Mouse (Mus musculus) thymus, postnatal 36 days (tissue): ENCODE measurements around the gene Sf3a2.
"Not testable (repeated sequence)": the region's sequence is repeated elsewhere in the genome, so short reads cannot be mapped to it uniquely, and the experiment has no call there.

Source experiments
- DNase-seq, 2 experiments: peaks; one replicate each; pipeline ENCODE4 v3.0.0; 2022; ENCODE audit warnings: mixed read lengths in 2 of 2

Gene Sf3a2

DNA sequence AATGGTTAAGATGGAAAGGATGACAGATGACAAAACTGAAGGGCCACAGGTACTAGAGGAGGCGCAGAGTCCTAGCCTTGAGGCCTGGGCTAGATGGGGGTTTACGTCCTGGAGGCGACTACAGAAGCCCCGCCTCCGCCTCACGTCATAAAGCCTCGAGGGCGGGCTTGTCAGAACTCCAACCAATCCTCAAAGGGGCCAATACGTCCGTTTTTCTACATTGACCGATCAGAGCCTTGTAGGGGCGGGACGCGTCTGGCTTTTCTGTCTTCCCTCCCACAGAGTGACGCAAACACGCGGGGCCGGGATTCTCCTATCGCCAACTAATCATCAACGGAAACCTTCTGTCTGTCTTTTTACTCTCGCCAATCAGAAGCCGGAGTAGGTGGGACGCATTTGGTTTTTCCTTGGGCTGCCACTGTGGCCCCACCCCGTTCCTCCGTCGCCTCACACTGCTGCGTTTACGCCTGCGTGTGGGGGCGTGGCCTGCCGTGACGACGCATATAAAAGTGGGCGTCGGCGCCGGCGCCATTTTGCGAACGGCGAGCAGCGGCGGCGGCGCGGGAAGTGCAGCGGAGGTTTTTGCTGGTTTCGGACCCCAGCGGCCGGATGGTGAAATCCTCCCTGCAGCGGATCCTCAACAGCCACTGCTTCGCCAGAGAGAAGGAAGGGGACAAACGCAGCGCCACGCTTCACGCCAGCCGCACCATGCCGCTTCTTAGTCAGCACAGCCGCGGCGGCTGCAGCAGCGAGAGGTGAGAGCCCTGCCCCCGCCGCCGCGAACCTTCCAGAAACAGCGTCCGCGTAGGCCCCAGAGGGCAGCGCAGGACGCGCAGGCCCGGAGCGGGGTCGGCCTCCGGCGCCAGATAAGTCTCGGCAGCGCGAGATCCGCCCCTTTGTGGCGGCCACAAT is 28.4 kb downstream of the Sf3a2 start, which contains the start of gene Oaz1:
Gene Oaz1, plus strand, starts transcription at position 506 of the 912 bp plus-strand sequence.
- peak; percentile 96 to 99 for DNase-seq

DNA sequence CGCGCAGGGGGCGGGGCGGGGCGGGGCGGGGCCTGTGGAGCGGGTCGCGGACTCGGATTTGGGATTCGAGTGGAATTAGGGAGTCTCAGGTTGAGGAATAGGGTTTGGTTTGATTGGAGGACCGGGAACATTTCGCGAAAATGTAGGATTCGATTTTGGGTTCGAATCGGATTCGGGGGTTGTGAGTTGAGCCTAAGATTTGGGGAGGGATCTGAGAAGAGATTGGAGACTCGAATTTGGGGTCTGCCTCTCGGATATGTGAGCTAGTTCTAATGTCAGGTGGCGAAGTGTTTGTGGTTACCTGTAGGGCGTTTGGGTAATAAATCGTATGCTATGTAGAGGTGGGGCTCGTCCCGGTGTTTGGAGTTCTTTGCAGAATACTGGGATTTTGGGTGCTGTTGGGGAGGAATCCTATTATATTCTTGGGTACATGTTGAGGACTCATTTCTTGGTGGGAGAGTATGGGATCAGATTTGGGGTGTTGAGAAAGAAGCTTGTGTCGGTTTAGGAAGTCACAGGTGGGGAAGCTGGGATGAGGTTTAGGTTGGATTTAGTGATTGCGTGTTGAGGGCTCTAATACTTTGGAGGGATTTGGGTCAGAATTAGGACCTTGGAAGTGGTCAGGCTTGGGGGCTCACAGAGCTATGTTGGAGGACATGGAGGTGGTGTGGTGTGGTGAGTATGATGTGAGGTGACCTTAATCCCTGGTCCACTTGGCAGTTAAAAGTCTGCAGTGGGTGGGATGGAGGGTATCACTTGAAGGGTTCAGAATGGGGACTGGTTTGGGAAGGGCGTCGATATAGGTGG is 29.3 kb downstream of the Sf3a2 start:
- no peak for DNase-seq

DNA sequence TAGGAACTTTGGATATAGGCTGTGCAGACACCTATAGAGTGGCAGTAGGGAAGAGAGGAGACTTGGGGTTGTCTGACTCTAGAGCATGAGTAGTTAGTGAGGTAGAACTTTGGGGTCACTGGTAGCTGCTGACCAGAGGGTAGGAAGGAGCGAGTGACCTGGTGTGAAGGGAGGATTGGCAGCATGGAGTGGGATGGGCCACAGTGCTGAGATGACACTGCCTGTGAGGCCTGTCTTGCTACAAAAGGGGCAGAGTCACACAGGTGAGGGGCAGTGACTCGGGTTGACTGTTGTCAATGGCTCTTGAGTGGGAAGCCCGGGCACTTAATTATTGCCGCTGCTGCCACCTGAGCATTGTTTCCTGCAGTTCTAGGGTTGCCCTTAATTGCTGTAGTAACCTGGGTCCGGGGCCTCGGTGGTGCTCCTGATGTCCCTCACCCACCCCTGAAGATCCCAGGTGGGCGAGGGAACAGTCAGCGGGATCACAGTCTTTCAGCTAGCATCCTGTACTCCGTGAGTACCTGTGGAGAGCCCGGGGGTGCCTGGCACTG is 29.9 kb downstream of the Sf3a2 start:
- DNase-seq, result no peak

DNA sequence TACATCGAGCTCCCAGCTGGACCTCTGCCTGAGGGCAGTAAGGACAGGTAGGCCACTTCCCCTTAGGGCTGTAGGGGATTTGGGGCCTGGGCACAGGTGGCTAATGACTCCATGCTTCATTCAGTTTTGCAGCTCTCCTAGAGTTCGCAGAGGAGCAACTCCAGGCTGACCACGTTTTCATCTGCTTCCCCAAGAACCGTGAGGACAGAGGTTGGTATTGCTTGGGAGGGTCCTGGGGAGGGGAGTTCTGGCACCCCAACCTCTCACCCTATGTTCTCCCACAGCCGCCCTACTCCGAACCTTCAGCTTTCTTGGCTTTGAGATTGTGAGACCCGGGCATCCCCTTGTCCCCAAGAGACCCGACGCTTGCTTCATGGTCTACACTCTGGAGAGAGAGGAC is 30.6 kb downstream of the Sf3a2 start:
- not testable (repeated sequence) for DNase-seq

DNA sequence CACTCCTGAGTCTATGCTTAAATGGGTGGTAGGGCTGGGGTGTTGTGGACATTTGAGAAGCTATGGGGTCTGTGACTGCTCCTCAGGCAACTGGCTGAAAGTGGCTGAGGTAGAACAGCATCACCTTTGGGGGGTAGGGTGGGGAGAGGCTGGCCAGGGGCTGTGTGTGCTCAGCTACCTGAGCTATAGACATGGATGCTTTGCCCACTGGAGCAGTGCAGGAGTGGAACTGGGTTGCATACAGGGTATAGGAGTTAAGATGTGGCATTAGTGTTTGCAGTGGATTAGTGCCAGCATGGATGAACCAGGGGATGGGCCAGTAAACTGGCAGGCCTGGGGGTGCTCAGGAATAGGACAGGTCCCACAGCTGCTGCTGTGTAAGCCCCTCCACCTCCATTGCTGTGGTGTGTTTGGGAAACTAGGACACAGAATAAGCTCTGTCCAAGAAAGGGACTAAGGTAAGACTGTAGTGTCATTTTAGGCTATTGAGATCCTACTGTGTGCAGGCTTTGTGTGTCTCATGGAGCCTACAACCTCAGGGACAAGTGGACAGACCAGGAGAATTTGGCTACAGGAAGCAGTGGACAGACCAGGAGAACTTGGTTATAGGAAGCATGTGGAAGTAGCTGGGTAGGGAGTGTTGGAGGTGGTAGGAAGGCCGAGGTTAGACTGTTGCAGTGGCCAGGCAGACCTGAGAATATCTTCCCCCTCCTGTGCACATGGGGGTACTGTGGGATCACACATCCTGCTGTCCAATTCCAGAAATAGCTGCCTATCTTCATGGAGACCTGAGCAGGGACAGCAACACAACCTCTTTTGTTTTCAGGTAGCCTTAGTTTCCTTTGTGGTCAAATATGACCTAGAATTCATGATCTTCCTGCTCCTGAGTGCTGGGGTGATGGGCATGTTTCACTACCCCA is 31.6 kb downstream of the Sf3a2 start:
- DNase-seq, result no peak

DNA sequence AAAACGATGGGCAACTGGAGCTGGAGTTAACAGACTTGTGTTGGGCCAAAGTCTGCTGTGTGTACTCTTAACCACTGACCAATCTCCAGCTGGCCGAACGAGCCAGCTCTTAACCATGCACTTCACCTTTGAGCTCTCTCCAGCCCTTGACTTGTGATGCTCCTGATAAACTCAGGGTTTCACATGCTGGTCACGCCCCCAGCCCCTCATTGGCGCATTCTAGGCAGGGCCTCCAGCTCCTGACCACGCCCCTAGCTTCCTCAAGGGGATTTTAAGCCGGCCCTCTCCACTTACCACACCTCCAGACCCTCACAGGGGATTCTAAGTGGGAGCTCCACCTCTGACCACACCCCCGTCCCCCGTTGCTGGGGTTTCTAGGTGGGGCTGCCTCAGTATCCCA is 33.1 kb downstream of the Sf3a2 start:
- peak; percentile 57 to 72 for DNase-seq

DNA sequence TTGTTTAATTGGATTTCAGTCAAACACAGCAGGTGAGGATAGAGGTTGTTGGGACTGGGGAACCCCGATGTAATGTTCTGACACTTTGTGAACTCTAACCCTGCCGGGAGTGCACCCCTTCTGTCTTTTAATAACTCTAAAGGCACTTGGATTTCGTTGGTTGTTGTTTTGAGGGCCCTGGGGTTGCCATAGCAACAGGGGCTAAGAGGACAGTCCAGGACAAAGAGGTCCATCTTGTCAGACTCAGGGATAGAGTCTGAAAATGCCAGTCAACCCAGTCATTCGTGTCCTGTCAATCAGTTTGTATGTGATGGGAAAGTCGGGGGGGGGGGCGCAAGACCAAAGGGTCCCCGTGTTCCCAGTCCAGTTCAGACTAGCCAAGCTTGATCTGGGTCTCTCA is 34.8 kb downstream of the Sf3a2 start:
- no peak for DNase-seq

DNA sequence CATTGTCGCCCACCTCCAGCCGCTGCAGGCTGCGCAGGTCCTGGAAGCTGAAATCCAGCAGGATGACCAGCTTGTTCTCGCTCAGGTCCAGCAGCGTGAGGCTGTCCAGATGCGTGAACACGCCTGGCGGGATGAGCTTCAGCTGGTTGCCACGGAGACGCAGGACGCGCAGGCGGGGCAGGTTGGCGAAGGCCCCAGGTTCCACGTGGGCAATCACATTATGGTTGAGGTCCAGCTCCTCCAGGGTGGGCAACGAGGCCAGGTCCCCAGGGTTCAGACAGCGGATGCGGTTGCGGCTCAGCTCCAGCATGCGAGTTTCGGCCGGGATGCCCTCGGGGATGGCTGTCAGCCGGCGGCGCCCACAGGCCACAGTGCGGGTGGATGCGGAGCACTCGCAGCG is 37.6 kb downstream of the Sf3a2 start:
- no peak for DNase-seq

DNA sequence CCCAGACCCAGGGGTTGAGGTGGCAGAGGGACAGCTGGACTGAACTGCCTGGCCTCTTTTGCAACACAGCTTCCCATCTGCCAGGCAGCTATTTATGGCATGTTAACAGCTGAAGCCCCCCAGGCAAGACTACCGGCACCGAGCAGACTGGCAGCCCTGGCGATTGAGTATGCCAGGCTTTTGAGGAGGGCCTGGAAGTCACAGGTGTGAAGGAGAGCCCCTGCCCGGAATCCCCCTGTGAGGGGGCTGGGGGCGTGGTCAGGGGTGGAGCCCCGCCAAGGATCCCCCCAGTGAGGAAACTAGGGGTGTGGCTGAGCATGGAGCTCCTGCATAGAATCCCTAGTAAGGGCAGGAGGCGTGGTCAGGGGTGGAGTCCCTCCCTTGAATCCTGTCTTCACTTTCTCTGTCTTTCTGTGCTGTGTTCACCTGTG is 39.0 kb downstream of the Sf3a2 start:
- DNase-seq, result no peak

DNA sequence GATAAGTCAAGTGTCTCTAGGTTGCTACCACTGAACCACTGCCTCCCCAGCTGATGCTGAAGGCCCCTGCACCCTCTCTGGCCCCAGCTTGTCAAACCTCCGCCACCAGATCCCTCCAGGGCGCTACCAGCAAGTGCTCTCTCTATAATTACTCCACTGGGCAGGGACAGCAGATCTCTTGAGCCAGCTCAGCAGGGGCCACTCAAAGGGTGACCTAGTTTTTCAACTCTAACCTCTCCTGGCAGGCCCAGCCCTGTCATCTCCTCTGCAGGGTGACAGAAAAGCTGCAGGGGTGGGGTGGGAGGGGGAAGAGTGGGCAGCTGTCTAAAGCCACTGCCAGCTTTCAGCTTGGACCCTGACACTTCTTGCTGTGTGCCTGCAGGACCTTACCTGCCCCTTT is 39.8 kb downstream of the Sf3a2 start:
- no peak for DNase-seq

DNA sequence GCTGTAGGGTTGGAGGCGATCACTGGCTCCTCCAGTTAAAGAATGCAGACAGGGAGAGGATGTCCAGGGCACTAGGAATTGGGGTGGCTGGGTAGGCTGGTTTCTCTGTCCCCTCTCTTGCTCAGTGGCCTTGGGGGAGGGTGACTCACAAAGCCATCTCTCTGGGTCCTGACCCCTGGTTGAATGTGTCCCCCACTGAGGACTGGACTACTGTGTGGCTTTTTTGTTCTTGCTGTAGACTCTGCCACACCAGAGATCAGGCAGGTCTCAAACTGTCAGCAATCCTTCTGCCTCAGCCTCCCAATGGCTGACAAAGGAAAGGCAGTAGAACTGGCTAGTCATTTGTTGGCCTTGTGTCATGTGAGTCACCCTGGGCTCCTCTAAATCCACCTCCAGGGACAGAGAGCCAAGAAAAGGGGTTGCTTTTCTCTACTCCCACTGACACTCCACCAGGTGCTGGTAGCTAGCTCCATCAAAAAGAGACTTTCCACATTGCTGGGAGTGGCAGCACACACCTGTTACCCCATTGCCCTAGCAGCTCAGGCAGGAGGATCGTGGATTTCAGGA is 40.4 kb downstream of the Sf3a2 start:
- DNase-seq, result no peak

DNA sequence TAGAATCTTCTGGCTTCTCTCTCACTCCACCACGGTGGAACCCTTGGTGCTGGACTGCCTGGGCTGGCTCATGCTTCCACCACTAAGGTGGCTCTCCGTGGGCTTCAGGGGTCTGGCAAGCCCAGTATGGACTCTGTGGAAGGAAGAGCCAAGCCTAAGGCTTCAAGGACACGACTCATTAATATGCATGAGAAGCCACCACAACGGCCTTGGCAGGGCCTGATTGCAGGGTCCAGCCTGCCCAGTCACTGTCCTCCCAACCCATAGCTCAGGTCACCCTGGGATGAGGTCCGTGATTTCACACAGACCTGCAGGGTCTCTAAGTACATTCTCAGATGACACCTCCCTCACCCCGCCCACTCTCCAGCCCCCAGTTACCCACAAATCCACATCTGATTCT is 41.9 kb downstream of the Sf3a2 start:
- DNase-seq, result no peak

DNA sequence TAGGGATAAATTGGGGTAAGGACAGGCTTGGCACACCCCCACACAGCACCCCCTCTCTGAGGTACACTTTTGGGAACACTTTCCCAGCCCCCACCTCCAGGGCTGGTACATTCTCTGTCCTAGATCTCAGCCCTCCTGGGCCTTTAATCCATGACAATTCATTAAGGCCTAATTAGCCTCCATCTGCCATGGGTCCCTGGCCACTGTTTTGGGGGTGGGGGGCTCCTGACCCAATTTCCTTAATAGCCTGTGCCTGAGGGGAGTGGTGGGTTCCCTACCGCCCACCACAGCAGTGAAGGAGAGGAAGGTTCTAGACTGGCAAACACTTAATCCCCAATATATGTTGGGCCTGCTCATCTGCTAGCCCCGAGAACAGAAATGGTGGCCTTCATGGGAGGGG is 43.7 kb downstream of the Sf3a2 start:
- no peak for DNase-seq

DNA sequence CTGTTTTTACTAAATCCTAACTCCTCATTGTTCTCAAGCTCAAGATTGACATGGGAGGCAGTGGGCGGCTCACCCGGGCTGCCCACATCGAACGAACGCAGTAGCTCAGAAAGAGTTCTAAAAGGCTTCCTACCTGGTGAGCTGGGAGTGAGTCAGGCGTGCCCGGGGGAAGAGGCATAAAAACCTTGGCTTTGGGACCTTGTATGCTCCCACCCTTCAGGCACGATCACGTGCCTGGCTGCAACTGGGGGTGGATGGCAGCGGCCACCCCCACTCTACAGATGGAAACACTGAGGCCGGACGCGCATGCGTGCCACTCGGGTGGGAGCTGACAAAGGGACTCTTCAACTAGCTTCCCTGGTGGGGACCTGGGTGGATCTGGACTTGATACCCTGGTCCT is 44.3 kb downstream of the Sf3a2 start:
- DNase-seq, result no peak

DNA sequence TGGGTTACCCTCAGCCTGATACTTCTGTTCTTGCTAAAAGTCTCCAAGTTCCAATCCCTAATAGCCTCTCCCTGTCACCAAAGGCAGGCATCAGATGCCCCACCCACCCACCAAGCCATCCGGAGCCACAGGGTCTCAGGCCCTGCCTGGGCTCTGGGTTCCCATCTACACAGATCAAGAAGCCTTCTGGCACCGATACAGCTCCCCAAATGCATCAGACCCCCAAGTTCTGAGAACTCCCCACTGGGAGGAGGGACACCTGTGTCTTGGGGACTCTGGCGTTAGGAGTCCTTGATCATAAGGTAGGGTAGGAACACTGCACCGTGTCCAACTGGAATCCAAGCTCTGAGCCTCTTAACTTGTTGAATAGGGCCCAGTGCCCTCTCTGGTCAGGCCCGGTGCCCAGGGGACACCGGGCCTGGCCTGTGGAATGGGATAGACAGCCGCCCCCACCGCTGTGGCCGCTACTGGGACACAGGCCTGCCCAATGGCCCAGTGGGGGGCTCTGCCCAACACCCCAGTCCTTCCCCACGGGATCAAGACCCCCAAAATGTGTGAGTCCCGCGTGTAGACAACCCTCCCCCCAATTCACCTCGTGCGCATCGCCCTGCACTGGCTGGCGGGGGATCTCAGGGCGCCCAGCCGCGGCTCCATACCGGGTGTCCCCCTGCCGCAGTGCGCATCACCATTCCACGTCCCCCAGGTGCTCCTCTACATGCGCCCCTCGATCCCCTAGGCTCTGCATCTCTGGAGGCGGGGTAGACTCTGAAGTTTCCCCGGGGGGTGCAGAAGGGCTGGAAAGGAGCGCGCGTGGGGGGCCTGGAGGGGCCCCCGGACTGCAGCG is 45.3 kb downstream of the Sf3a2 start:
- DNase-seq, result no peak

DNA sequence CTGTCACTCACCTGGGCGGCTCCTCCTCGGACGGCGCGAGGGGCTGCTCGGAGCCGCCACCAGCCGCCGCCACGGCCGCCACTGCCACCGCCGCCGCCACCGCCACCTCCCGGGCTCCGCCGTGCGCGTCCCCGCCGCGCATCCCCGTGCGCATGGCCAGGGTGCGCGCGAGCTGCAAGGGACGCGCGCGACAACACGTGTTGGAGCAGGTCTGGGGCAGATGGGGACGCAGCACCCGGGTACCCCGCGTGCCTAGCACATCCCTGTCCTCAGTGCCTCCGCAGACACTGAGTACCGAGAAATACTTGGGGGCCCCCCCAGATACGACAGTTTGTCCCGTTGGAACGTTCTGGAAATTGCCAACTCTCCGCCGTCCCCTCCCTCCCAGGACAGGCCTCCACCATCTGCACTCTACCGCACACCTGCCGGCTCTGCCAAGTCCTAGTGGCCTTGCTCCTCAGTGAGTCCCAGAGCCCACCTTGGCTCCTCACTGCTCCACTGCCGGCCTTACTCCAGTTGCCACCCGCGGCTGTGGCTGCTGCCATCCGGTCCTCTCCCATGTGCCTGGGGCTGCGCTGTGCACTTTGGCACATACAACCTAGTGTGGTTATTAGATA is 46.0 kb downstream of the Sf3a2 start, which contains the start of gene Lingo3:
Gene Lingo3, minus strand, starts transcription at position 109 of the 617 bp plus-strand sequence.
- DNase-seq, result no peak

DNA sequence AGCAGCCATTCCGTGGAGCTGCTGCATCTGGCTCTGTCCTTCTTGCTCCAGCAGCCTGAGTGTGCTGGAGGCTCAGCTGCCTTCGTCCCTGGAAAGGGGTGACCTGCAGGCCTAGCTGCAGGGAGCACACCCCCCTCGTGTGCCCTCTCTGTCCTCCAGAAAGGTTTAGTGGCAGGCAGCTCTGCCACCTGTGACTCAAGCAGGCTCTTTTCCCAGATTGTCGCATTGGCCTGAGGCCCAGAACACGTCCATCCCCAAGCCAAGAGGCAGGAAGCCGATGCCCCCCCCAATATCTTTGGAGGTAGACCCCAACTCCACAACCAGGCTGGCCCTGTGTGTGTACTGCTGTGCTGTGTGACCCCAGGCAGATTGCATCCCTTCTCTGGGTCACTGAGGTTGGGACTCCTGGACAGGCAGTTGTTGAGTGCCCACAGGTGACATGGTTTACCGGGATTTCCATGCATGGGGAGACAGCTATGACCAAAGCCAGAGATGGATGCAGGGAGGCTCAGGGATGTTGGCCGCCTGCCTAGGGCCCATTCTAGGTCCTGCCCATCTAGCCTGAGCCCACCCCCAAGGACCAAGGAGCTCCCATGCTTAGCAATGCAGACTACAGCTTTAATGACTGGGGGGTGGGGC is 47.2 kb downstream of the Sf3a2 start:
- DNase-seq, result no peak

DNA sequence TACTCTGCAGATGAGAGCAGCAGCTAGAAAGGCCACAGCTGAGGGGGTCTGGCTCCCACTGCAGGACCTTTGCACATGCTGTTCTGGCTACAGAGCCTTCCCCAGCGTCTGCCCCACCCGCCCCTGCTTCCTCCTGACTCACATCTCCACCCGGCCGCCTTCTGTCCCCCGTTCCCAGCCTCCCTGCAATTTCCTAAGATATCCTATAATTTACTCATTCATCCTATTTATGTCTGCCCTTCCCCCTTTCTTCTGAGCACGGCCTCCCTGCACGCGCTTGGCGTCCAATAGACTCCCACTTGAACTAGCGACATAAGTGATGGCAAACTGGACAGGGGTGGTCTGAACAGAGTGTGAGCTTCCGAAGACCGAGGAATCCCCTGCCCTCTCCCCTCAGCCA is 47.7 kb downstream of the Sf3a2 start:
- no peak for DNase-seq

DNA sequence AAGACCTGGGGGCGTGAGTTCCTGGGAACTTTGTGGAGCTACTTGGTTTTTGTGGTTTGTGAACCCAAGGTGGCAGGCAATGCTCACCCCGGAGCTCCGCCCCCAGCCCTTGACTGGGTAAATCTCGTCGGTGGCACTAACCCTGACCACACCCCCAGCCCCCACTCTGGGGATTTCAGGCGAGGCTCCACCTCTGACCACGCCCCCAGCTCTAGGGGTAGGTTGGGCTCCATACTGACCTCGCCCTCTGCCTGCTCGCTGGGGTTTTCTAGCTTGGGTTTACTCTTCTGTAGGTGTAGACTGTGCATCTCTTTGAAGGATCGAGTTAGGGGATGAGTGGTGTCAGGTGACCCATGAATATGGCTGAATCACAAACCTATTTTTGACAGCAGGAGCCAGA is 50.6 kb downstream of the Sf3a2 start:
- peak; percentile 73 to 82 for DNase-seq
